Mouse (Mus musculus) CH12.LX (cell line): Measurements from ENCODE around the gene Nkx2-1.

ENCODE experiments used
- CTCF ChIP-seq, 2 experiments: IDR thresholded peaks in 1 of 2; conservative IDR thresholded peaks in 1 of 2; 2 replicates each; pipeline ENCODE4 v1.5.1; 2011 to 2012; ENCODE audit warnings: low read depth in 2 of 2, low read length in 2 of 2, improper control_type of control experiment in 1 of 2, inconsistent platforms in 1 of 2, mild to moderate bottlenecking in 1 of 2, moderate library complexity in 1 of 2
- EP300 ChIP-seq: IDR thresholded peaks from 2 replicates; pipeline ENCODE4 v1.6.1; 2011; ENCODE audit warnings: low read length, improper control_type of control experiment
- TBP ChIP-seq: conservative IDR thresholded peaks from 2 replicates; pipeline ENCODE4 v1.6.1; 2011; ENCODE audit warnings: low read depth, low read length, improper control_type of control experiment

- no peak for TF ChIP-seq TBP
- no peak for TF ChIP-seq EP300
- TF ChIP-seq CTCF (conservative IDR thresholded peaks at IDR 0.05 in 1 of 2, IDR thresholded peaks at IDR 0.05 in 1 of 2; ENCODE audit: low read depth in 2 of 2, low read length in 2 of 2), result no peak
Measured at GRCm38 (mm10) chr12:56520396-56521105, 16.2 kb downstream of the Nkx2-1 start.
